Mouse (Mus musculus) liver, adult (tissue): ENCODE data around the gene Rps16.

Experiments used
- GATA4 ChIP-seq: IDR thresholded peaks from 2 replicates; pipeline ENCODE4 v1.6.1; 2014; ENCODE audit warnings: mild to moderate bottlenecking, low read length; ENCODE audit not compliant: insufficient replicate concordance

Gene Rps16

DNA sequence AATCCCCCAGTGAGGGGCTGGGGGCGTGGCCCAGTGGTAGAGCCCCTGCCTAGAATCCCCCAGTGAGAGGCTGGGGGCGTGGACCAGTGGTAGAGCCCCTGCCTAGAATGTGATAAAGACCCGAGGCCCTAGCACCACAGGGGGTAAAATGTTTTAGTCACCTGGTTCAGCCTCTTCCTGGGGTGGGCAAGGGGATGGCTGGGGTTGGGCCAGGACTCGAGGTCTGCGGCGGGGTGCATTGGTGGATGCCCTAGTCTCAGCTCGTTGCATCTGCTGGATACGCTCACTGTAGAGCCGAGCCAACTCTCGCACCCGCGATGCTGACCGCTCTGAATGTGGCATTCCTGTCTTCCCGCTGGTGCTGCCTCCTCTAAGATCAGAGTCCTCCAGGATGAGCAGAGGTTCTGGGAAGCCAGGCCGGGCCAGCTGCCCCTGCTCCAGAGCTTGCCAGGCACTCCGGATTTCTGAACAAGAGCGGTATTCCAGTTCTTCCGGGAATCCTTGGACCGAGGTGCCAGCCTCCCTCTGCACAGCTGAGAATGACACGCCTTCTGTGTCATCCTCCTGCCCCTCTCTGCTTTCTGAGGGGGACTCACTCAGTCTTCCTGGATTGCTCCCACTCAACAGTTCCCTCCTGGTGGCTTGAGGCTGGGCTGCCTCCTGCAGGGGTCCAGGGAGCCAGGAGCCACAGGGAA, 11.3 kb downstream of the Rps16 start:
- no peak for TF ChIP-seq GATA4

DNA sequence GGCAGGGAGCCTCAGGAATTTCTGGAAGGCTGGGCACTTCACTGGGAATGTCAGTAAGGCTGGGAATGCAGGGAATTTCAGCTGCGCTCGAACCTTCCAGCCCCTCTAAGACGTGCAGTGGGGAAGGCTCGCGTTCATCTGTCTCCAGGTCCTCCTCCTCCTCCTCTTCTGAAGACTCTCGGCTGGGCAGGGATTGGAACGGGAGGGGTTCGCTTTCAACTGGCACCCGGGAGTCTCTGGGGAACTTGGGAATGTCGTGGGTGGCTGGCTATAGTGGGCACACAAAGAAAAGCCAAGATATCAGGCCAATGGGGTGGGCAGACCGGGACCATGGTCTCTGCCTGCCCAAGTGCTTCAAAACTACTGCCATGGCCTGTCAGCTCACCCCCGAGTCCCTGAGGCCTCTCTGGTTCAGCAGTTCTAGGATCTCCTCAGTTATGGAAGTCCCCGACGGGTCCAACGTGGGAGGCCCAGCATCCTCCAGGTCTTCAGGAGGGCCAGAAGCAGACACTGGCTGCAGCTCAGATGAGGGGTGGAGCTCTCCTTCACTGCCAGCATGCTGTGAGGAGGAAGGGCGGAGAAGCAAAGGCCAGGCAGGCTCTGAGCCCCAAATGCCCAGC, 12.1 kb downstream of the Rps16 start:
- no peak for TF ChIP-seq GATA4

DNA sequence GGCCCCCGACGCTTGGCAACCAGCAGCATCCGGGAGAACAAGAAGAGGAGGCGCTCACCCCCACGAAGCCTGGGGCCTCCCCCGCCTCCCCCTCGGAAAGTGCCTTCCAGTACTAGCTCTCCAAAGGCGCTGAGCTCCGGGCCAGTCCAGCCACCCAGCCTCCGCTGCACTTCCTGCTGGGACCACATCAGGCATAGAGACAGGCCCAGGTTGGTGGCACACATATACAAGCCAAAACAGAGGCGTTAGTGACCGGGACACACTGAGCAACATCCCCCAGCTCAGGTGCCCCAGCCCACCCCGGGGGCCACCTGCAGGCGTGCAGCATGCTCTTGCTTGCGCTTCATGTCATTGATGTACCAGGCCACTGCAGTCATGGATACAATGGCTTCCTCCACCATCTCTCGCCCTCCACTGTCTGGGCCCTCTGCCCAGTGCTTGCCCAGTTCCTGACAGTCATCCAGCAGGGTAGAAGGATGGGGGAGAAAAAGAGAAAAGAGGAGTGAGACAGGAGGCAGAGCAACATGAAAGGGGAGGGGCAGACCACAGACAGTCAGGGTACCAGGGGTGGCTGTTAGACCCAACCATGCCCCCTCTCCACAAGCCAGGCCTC, 17.3 kb downstream of the Rps16 start:
- TF ChIP-seq GATA4, result no peak

DNA sequence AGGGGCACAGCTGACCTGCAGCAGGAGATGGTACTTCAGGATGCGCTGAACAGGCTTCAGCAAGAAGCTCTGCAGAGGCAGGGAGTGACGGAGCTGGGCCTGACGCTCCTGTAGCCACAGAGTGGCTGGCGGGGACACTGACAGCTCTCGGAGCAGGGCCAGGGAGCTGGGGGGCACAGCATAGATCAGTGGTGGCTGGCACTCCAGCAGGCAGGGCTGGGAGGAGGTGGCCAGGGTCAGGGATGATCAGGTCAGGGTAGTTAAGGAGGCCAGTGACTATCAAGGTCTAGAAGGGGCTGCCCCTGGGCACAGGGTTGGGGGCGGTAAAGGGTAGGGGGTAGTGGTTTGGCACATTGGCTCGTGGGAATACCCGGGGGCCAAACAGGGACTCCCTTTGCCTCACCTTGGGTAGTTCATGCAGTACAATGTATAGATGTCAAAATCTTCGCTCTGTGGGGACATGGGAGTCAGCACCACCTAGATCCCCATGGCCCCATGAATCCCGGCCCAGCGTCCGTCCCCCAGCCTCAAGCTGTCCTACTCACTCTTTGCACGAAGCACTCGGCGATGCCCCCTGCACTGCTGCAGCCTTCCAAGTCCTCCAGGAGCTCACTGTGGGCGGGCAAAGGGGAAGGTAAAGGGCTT, 17.9 kb downstream of the Rps16 start:
- no peak for TF ChIP-seq GATA4

DNA sequence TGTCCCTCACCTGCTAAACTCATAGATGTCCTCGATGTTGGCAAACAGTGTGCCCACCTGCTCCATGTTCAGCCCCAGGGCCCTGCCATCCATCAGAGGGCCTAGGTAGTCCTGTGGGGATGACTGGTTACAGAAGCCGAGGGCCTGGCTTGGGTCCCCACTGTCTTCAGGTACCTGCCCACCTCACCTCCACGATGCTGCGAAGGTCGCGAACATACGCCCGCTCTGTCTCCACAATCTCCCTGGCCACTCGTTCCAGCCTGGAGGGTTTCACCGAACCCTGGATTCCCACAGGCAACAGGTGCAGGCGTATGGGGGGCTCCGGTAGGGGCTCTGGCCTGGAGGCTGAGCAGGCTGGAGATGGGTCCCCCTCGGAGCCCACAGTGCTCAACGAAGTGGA, 19.6 kb downstream of the Rps16 start:
- TF ChIP-seq GATA4, result no peak

DNA sequence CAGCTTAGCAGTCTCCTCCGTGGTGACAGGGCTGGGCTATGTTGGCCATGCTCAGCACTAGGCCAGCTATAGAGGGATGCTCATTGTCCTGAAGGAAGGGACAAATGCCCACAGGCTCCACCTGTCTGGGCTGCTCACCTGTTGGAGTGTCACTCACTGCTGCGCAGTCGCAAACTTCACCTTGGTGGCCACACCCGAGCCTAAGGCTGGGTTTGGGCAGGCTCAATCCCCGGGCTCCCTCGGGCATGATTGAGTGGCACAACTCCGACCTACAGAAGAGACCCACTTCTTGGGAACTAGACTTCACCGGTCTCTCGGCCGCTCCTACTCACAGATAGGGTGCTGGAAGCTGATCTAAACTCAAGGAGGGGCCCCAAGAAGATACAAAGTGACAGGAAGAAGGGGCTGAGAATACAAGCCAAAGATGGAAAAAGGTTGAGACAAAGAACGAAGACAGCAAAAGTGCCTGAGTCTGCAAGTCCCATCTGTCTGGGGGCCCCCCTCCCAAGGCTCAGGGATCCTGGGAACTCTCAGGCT, 20.6 kb downstream of the Rps16 start:
- no peak for TF ChIP-seq GATA4

DNA sequence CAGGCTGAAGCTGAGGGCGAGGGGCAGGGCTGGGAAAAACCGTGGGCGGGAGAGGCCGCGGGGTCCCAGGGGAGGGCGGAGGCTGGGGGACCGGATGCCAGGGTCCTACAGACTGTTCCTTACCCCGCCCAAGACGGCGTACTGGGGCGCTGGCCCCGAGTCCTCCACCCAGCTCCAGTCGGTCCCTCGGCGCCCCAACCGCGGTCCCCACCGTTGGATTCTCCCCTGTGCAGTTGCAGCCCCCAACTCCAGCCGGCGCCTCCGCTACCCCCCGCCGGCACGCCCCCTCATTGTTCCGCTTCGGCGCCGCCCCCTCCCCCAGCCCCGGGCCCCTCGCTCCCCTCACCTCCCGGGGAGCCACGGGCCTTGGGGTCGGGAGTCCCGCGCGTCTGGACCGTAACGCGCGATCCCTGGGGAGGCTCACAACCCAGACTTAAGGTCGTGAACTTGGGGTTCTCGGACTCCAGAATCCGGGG, 21.1 kb downstream of the Rps16 start:
- no peak for TF ChIP-seq GATA4

DNA sequence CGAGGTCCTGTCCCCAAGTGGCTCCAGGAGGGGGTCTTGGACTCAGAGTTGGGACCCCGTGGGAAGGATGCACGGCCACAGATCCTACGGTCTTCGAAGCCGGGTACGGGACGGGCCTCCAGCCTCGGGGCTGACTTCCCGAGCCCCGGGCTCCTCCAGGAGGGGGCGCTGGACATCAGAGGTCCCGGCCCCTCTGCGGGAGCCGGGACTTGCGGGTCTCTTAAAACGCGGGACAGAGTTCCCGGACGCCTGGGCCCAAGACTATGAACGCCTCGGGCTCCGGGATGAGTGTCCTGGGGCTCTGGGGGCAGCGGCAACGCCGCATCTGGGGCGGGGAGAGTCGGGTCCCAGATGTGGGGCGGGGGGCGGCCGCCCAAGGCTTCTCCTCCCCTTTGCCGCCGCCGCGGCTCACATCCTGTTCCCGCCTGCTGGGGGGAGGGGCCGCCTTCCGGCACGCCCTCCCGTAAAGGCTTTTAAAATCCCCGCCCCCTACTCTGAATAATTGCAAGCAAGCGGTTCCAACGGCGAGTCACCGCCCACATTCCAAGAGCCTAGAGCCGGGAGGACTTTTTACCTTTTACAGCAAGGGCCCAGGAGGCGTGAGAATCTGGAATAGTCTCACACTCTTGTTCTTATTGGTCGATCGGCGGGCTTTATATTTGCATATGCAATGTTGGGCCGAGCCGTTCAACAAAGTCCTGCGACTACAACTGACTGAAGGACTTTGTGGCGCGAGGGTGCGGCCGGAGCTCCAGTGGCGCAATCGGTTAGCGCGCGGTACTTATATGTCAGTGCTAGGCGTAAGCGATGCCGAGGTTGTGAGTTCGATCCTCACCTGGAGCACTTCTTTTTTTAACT, 22.0 kb downstream of the Rps16 start, which contains the start of gene Plekhg2:
Plekhg2 (minus strand) TSS at position 349 of the 858 bp plus-strand sequence.
- TF ChIP-seq GATA4, result no peak; the same call in 1 of the 2 replicates

DNA sequence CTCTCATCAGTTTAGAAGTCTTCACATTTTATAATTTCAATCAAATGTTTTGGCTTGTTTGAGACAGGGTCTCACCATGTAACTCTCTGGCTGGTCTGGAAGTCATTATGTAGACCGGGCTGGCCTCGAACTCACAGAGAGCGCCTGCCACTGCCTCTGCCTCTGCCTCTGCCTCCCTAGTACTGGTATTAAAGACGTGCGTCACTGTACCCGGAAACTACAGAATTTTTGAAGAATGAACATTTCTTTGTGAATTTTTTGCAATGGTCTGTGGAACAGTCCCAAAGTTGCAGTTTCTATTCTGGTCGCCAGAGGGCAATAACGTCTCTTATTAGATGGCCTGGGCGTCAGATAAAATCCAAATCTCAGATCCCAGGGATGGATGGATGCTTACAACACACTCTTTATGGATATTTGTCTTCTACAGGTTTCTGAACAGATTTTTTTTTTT, 22.7 kb downstream of the Rps16 start:
- TF ChIP-seq GATA4, result no peak

DNA sequence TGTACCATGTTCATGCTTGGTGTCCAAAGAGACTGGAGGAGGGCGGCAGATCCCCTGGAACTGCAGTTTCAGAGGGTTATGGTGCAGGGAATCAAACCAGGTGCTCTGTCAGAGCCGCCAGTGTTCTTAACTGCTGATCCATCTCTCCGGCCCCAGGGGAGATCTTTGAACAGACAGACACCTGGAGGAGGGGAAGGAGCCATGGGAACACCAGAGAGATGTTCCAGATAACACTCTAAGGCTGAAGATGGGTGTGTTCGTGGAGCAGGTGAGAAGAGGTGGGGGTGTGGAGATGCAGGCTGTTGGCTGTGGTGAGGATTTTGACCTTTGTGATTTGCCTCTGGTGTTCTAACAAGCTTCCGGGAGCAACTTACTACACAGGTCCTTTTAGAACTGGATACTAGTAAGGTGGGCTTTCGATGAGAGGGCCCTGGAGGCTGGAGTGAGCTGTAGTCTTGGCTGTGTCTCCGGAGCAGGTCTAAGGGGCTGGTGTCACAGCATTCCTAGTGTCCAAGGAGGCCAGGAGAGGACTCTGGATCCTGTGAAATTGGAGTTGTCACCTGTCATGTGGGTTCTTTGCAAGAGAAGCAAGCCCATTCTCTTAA, 23.5 kb downstream of the Rps16 start:
- no peak for TF ChIP-seq GATA4

DNA sequence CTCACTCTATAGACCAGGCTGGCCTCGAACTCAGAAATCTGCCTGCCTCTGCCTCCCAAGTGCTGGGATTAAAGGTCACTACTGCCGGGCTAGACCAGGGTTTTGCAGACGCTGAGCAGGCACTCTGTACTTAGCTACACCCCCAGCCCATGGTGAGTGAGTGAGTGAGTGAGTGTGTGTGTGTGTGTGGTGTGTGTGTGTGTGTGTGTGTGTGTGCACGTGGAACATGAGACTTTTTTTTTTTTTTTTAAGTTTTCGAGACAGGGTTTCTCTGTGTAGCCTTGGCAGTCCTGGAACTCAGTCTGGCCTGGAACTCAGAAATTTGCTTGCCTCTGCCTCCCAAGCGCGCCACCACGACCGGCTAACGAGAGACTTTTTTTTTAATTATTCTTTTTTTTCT, 24.2 kb downstream of the Rps16 start:
- TF ChIP-seq GATA4, result no peak

DNA sequence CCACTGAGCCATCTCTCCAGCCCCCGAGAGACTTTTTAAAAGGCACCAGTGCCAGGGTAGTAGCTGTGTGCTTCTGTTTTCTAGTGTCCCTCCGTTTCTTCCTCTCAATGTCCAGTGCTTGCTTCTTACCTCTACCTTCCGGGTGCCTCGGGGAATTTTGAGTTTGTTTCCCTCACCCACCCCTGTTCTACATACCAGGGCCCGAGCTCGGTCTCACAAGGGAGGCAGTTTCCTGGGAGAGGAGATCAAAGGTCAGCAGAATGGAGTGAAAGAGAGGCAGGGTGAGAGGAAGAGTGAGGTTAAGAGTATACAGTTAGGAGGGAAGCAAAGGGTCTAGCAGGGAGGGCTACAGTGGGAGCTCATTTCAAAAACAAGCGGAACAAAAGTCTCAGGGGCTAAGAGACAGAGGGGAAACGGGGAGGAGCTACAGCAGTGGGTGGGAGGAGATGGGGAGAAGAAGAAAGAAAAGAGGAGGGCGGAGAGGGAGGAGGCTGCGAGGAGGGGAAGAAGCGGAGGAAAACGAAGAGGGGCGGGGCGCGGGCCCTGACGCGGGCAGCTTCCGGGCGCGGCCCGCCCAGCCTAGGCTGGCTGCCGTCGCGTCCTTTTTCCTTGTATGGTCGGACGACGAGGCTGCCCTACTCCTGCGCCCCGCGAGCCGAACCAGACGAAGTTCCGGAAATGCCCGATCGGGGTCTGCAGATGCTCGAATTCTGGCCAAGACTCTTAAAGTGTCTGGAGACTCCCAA, 24.9 kb downstream of the Rps16 start:
- TF ChIP-seq GATA4, result no peak

DNA sequence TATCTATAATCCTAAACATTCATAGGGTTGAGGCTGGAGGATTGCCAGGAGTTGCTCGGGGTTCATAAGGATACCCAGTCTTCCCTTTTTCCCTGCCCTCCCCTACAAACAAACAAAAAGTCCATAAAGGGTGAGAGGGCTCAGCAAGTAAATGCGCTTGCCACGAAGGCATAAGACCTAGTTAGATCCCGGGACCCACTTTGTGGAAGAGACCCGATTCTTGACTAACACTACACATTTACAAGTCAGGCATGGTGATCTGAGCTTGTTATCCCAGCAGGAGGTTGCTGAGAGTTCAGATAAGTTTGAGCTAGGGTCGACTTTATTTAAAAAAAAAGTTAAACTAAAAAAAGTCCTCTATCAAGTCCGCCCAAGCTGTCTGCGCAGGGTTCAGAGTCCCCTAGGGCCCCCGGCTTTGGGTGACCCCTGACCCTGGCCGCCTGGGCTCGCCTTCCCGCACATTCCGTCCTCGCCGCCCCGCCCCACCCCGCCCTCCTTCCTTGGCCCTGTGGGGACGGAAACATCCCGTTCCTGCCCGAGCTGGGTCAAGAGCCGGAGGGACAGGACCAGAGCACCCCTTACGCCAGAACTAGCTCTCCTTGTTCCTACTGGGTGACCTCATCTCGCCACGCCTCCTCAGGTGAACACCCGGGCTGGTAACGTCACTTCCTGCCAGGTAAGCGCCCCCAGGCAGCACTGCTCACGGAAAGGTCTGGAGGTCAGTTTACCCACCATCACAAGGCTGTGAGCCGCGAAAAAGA, 25.7 kb downstream of the Rps16 start:
- TF ChIP-seq GATA4, result peak; percentile 29; the same call in 1 of the 2 replicates
